Mouse (Mus musculus): ENCODE data around the gene Ces1d. TPM values are rescaled to one million over a fixed set of nuclear protein-coding genes. Genes with fewer than 3 reads are reported as not detected.
"Not testable (repeated sequence)": the region's sequence is repeated elsewhere in the genome, so short reads cannot be mapped to it uniquely, and the experiment has no call there.

The Ces1d gene
- 0.62 and 1.0 TPM in 2 replicates for polyA plus RNA-seq (2016; fragmentation: Nextera tagmentation; extraction: Ambion mirVana)

- Histone ChIP-seq H3K9me3 (no peaks in the 10 kb centered on the region), H3K27me3 (ENCODE audit: poor library complexity, severe bottlenecking) (no peaks in the 10 kb centered on the region), H3K36me3 (replicated peaks) (no peaks in the 10 kb centered on the region), H3K4me3 (no peak within 1 kb of the TSS), H3K4me1 (no peaks in the 10 kb centered on the region), H3K27ac (no peak within 1 kb of the TSS)
- no peak for DNase-seq (ENCODE audit: extremely low spot score, low spot score)
- 81% methylated on average over 8 of the region's 8 CpGs for WGBS
Measured at GRCm38 (mm10) chr8:93197685-93198525, at the start of gene Ces1d. Gene Ces1d (minus strand): TSS chr8:93197838.

- H3K9me3 ChIP-seq: no peaks in the 10 kb centered on the region
- no peaks in the 10 kb centered on the region for H3K27me3 ChIP-seq (ENCODE audit: poor library complexity, severe bottlenecking)
- WGBS: 93% methylated on average over 2 of the region's 2 CpGs
- no peak overlapping the region for H3K27ac ChIP-seq
- no peak overlapping the region for H3K4me3 ChIP-seq
- H3K4me1 ChIP-seq: no peaks in the 10 kb centered on the region
- no peaks in the 10 kb centered on the region for H3K36me3 ChIP-seq (replicated peaks)
- no peak for DNase-seq (ENCODE audit: extremely low spot score, low spot score)
Measured at GRCm38 (mm10) chr8:93246057-93246456, 48.4 kb upstream of the Ces1d start.

GRCm38 (mm10) chr8:93239884-93240283, 42.2 kb upstream of the Ces1d start:
- H3K27ac ChIP-seq: no peak overlapping the region
- no peaks in the 10 kb centered on the region for H3K27me3 ChIP-seq (ENCODE audit: poor library complexity, severe bottlenecking)
- no peaks in the 10 kb centered on the region for H3K9me3 ChIP-seq
- no peak overlapping the region for H3K4me3 ChIP-seq
- no peak for DNase-seq (ENCODE audit: extremely low spot score, low spot score)
- H3K4me1 ChIP-seq: no peaks in the 10 kb centered on the region
- no peaks in the 10 kb centered on the region for H3K36me3 ChIP-seq (replicated peaks)

DNA sequence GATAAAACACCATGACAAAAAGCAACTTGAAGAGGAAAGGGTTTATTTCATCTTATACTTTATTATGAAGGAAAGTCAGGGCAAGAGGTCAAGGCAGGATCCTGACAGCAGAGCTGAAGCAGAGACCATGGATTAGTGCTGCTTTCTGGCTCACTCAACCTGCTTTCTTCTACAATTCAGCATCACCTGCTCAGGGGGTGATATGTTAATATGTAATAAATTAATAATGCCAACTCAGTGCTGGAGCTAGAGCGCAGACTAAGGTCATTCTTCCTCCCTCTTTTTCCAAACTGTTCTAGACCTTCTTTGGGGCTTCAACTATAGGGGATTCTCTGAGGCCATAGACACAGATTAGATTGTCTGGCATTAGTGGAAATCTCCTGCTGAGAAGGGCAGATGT, 38.0 kb upstream of the Ces1d start:
- Histone ChIP-seq H3K4me1 (no peaks in the 10 kb centered on the region), H3K4me3 (no peak overlapping the region), H3K27ac (no peak overlapping the region), H3K36me3 (replicated peaks) (no peaks in the 10 kb centered on the region), H3K9me3 (no peaks in the 10 kb centered on the region), H3K27me3 (ENCODE audit: poor library complexity, severe bottlenecking) (no peaks in the 10 kb centered on the region)
- DNase-seq (ENCODE audit: extremely low spot score, low spot score): no peak
- WGBS: 97% methylated on average over 1 of the region's 1 CpGs

- Histone ChIP-seq H3K27ac (no peak overlapping the region), H3K9me3 (no peaks in the 10 kb centered on the region), H3K36me3 (replicated peaks) (no peaks in the 10 kb centered on the region), H3K27me3 (ENCODE audit: poor library complexity, severe bottlenecking) (no peaks in the 10 kb centered on the region), H3K4me1 (no peaks in the 10 kb centered on the region), H3K4me3 (no peak overlapping the region)
- WGBS: 90% methylated on average over 1 of the region's 1 CpGs
- DNase-seq (ENCODE audit: extremely low spot score, low spot score): no peak
Measured at GRCm38 (mm10) chr8:93234706-93235105, 37.1 kb upstream of the Ces1d start.

- 91% methylated on average over 6 of the region's 6 CpGs for WGBS
- Histone ChIP-seq H3K4me1 (peaks cover 2% of the 10 kb centered on the region; the same call in 1 of the 2 replicates), H3K4me3 (no peak overlapping the region), H3K27ac (no peak overlapping the region), H3K27me3 (ENCODE audit: poor library complexity, severe bottlenecking) (no peaks in the 10 kb centered on the region), H3K9me3 (no peaks in the 10 kb centered on the region), H3K36me3 (replicated peaks) (no peaks in the 10 kb centered on the region)
- no peak for DNase-seq (ENCODE audit: extremely low spot score, low spot score)
Measured at GRCm38 (mm10) chr8:93234068-93234467, 36.4 kb upstream of the Ces1d start.

- Histone ChIP-seq H3K4me3 (no peak within 1 kb of the TSS), H3K27ac (no peak within 1 kb of the TSS), H3K9me3 (no peaks in the 10 kb centered on the region), H3K36me3 (replicated peaks) (no peaks in the 10 kb centered on the region), H3K4me1 (peaks cover 5% of the 10 kb centered on the region; the same call in 1 of the 2 replicates), H3K27me3 (ENCODE audit: poor library complexity, severe bottlenecking) (no peaks in the 10 kb centered on the region)
- no peak for DNase-seq (ENCODE audit: extremely low spot score, low spot score)
Measured at GRCm38 (mm10) chr8:93229446-93229845, 31.8 kb upstream of the Ces1d start, which contains the start of gene Ces1e. Gene Ces1e (minus strand): TSS chr8:93229619.

GRCm38 (mm10) chr8:93228673-93229370, 31.2 kb upstream of the Ces1d start:
- Histone ChIP-seq H3K4me1 (peaks cover 5% of the 10 kb centered on the region; the same call in 1 of the 2 replicates), H3K36me3 (replicated peaks) (no peaks in the 10 kb centered on the region), H3K9me3 (no peaks in the 10 kb centered on the region), H3K4me3 (no peak overlapping the region), H3K27ac (no peak overlapping the region), H3K27me3 (ENCODE audit: poor library complexity, severe bottlenecking) (no peaks in the 10 kb centered on the region)
- WGBS: 78% methylated on average over 11 of the region's 11 CpGs
- no peak for DNase-seq (ENCODE audit: extremely low spot score, low spot score)

DNA sequence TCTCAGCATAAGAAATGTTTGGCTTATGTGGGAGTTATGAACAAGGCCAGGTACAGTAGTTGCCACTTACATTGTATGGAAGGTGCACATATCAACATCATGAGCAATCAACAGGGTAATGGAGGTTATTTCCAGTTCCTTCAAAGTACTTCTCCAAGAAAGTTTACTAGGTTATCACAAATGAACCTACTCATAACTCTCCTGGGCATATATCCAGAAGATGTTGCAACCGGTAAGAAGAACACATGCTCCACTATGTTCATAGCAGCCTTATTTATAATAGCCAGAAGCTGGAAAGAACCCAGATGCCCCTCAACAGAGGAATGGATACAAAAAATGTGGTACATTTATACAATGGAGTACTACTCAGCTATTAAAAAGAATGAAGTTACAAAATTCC, 28.8 kb upstream of the Ces1d start:
- not testable (repeated sequence) for H3K27ac ChIP-seq; DNase-seq (ENCODE audit: extremely low spot score, low spot score); H3K9me3 ChIP-seq; H3K36me3 ChIP-seq (replicated peaks); H3K4me1 ChIP-seq; H3K4me3 ChIP-seq; H3K27me3 ChIP-seq (ENCODE audit: poor library complexity, severe bottlenecking)
- 98% methylated on average over 1 of the region's 1 CpGs for WGBS

GRCm38 (mm10) chr8:93221896-93222295, 24.3 kb upstream of the Ces1d start:
- Histone ChIP-seq H3K27me3 (ENCODE audit: poor library complexity, severe bottlenecking) (no peaks in the 10 kb centered on the region), H3K4me1 (no peaks in the 10 kb centered on the region), H3K27ac (no peak overlapping the region), H3K4me3 (no peak overlapping the region), H3K36me3 (replicated peaks) (no peaks in the 10 kb centered on the region), H3K9me3 (no peaks in the 10 kb centered on the region)
- WGBS: 86% methylated on average over 3 of the region's 3 CpGs
- DNase-seq (ENCODE audit: extremely low spot score, low spot score): no peak

- no peaks in the 10 kb centered on the region for H3K4me1 ChIP-seq
- WGBS: 86% methylated on average over 4 of the region's 4 CpGs
- H3K9me3 ChIP-seq: no peaks in the 10 kb centered on the region
- DNase-seq (ENCODE audit: extremely low spot score, low spot score): no peak
- no peaks in the 10 kb centered on the region for H3K36me3 ChIP-seq (replicated peaks)
- no peak overlapping the region for H3K4me3 ChIP-seq
- no peak overlapping the region for H3K27ac ChIP-seq
- no peaks in the 10 kb centered on the region for H3K27me3 ChIP-seq (ENCODE audit: poor library complexity, severe bottlenecking)
Measured at GRCm38 (mm10) chr8:93217867-93218266, 20.2 kb upstream of the Ces1d start.

DNA sequence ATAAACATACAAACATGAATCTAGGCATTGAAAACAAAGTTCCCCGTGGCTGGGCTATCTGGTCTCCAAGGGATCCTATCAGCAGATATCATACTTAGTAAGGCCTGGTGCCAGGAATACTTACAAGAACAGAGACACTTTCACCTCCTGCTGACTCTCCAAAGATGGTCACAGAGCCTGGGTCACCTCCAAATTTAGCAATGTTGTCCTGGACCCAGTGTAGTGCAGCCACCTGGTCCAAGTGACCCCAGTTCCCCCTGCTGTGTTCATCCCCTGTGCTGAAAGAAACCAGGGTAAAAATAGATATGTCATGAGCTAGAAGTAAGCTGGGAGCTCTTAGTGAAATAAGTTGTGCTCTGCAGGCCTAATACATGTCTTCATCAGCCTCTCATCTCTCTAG, 19.7 kb upstream of the Ces1d start:
- no peak overlapping the region for H3K27ac ChIP-seq
- no peak for DNase-seq (ENCODE audit: extremely low spot score, low spot score)
- WGBS: 86% methylated on average over 1 of the region's 1 CpGs
- no peaks in the 10 kb centered on the region for H3K9me3 ChIP-seq
- no peaks in the 10 kb centered on the region for H3K36me3 ChIP-seq (replicated peaks)
- no peaks in the 10 kb centered on the region for H3K27me3 ChIP-seq (ENCODE audit: poor library complexity, severe bottlenecking)
- no peaks in the 10 kb centered on the region for H3K4me1 ChIP-seq
- H3K4me3 ChIP-seq: no peak overlapping the region

- Histone ChIP-seq H3K27ac (no peak overlapping the region), H3K27me3 (ENCODE audit: poor library complexity, severe bottlenecking) (no peaks in the 10 kb centered on the region), H3K4me1 (no peaks in the 10 kb centered on the region), H3K9me3 (no peaks in the 10 kb centered on the region), H3K36me3 (replicated peaks) (no peaks in the 10 kb centered on the region), H3K4me3 (no peak overlapping the region)
- DNase-seq (ENCODE audit: extremely low spot score, low spot score): no peak
Measured at GRCm38 (mm10) chr8:93211091-93211490, 13.5 kb upstream of the Ces1d start.

Measured in forebrain, embryonic 10.5 days (tissue).